9 mouse cellular contexts compared by ENCODE assay signal in genomic region chr12:119426887-119427204, GRCm38 (mm10).
A peak's percentile ranks its signal among the peaks of the same experiment; 100 is the strongest.
DNase-seq lines count a peak whose midpoint lies in the region; ATAC-seq and TF ChIP-seq lines count a peak whose summit lies in the region.
"Had no signal": no experiment of that assay in that cellular context is flagged by ENCODE, and none has a peak within 500 bp of the region (broad histone marks: within the 10 kb centered on the region; RNA-seq: fewer than 3 reads in every experiment).

No protein-coding gene starts in this region.

- no peak overlapping the region for H3K4me2 ChIP-seq in forebrain, postnatal 0 days (ENCODE audit: low read depth)
- no peak overlapping the region for H3K4me2 ChIP-seq in midbrain, embryonic 15.5 days
- H3K4me2 ChIP-seq: embryonic facial prominence, embryonic 12.5 days had no signal

- intact Hi-C loops in left cerebral cortex, postnatal 4 days (cut with DNase I), result no loop called here

- H3K9ac ChIP-seq in forebrain, postnatal 0 days, result no peak overlapping the region
- no peak overlapping the region for H3K9ac ChIP-seq in midbrain, embryonic 15.5 days
- H3K9ac ChIP-seq: embryonic facial prominence, embryonic 12.5 days had no signal

- H3K27me3 ChIP-seq in forebrain, postnatal 0 days (ENCODE audit: insufficient read depth, low read length), result no peaks in the 10 kb centered on the region
- no peaks in the 10 kb centered on the region for H3K27me3 ChIP-seq in kidney, adult 2 months (replicated peaks; ENCODE audit: control insufficient read depth, insufficient read depth, low read length)
- no peaks in the 10 kb centered on the region for H3K27me3 ChIP-seq in midbrain, embryonic 15.5 days (replicated peaks)
- H3K27me3 ChIP-seq: embryonic facial prominence, embryonic 12.5 days had no signal

- DNase-seq in ovary, postnatal 14 days (ENCODE audit: low spot score), result peak; percentile 31
- no peak for DNase-seq in ovary, adult 18-20 months (ENCODE audit: low spot score)
- peak; percentile 18 for DNase-seq in c-Kit-positive CD71-negative TER-119-negative erythroid progenitor cells, embryonic 14.5 days (ENCODE audit: low read depth)
- peak; percentile 77 for DNase-seq in forebrain, postnatal 0 days
- DNase-seq in kidney, adult 2 months, result peak; percentile 65
- DNase-seq in left cerebral cortex, postnatal 4 days, result peak; percentile 52
- DNase-seq in yolk sac, embryonic 10.5 days (ENCODE audit: low spot score), result peak; percentile 6

- no peak overlapping the region for H3K4me3 ChIP-seq in forebrain, postnatal 0 days (ENCODE audit: low read depth, low read length)
- H3K4me3 ChIP-seq in kidney, adult 2 months (ENCODE audit: insufficient read depth, low read depth, low read length), result no peak overlapping the region
- no peak overlapping the region for H3K4me3 ChIP-seq in midbrain, embryonic 15.5 days
- H3K4me3 ChIP-seq: embryonic facial prominence, embryonic 12.5 days had no signal

- peak; percentile 72 for TF ChIP-seq CTCF in forebrain, postnatal 0 days (IDR thresholded peaks at IDR 0.05; ENCODE audit: low read depth)
- TF ChIP-seq CTCF in kidney, adult 2 months (conservative IDR thresholded peaks at IDR 0.05; ENCODE audit: insufficient read depth, insufficient read length, low read depth, low read length), result peak; percentile 61

- H3K9me3 ChIP-seq in forebrain, postnatal 0 days (ENCODE audit: low read length), result no peaks in the 10 kb centered on the region; the same call in 1 of the 2 replicates
- no peaks in the 10 kb centered on the region for H3K9me3 ChIP-seq in midbrain, embryonic 15.5 days
- H3K9me3 ChIP-seq: embryonic facial prominence, embryonic 12.5 days had no signal

- no peaks in the 10 kb centered on the region for H3K36me3 ChIP-seq in forebrain, postnatal 0 days (ENCODE audit: insufficient read depth)
- H3K36me3 ChIP-seq in kidney, adult 2 months (ENCODE audit: control insufficient read depth, insufficient read depth, low read length), result no peaks in the 10 kb centered on the region
- H3K36me3 ChIP-seq in midbrain, embryonic 15.5 days (replicated peaks), result no peaks in the 10 kb centered on the region
- H3K36me3 ChIP-seq: embryonic facial prominence, embryonic 12.5 days had no signal

- H3K27ac ChIP-seq in forebrain, postnatal 0 days (ENCODE audit: low read depth, low read length), result no peak overlapping the region
- no peak overlapping the region for H3K27ac ChIP-seq in kidney, adult 2 months (ENCODE audit: insufficient read depth, low read depth, low read length)
- no peak overlapping the region for H3K27ac ChIP-seq in midbrain, embryonic 15.5 days
- H3K27ac ChIP-seq: embryonic facial prominence, embryonic 12.5 days had no signal

- H3K4me1 ChIP-seq in forebrain, postnatal 0 days (ENCODE audit: insufficient read depth), result no peaks in the 10 kb centered on the region
- no peaks in the 10 kb centered on the region for H3K4me1 ChIP-seq in kidney, adult 2 months (ENCODE audit: control insufficient read depth, insufficient read depth, low read length)
- no peaks in the 10 kb centered on the region for H3K4me1 ChIP-seq in midbrain, embryonic 15.5 days
- H3K4me1 ChIP-seq: embryonic facial prominence, embryonic 12.5 days had no signal

- ATAC-seq in forebrain, postnatal 0 days, result peak; percentile 84
- ATAC-seq in midbrain, embryonic 15.5 days (replicated peaks), result peak; percentile 94

- no peak for TF ChIP-seq POLR2A in kidney, adult 2 months (IDR thresholded peaks at IDR 0.05; ENCODE audit: low read depth, low read length)

- WGBS in forebrain, postnatal 0 days, result 56% methylated on average over 1 of the region's 1 CpGs
- 61% methylated on average over 1 of the region's 1 CpGs for WGBS in kidney, adult 2 months
- WGBS in midbrain, embryonic 15.5 days, result 54% methylated on average over 1 of the region's 1 CpGs
